Mouse (Mus musculus) midbrain, embryonic 15.5 days (tissue): Measurements from ENCODE around the gene Ppp1ca. TPM values are rescaled to one million over a fixed set of nuclear protein-coding genes. Genes with fewer than 3 reads are reported as not detected.

ENCODE experiments used
- ATAC-seq: fragments of 200-750 bp; cut with Nextera tagmentation; replicated peaks from 2 replicates; pipeline ENCODE4 v1.8.0; 2017; ENCODE audit warnings: moderate TSS enrichment
- H3K27ac ChIP-seq: fragments of 300-500 bp; sonication (generic); 2 replicates; pipeline ENCODE4 v1.5.1; 2015; ENCODE audit warnings: mild to moderate bottlenecking, inconsistent platforms
- H3K27me3 ChIP-seq: fragments of 300-500 bp; sonication (generic); replicated peaks from 2 replicates; pipeline ENCODE4 v1.6.1; 2015; ENCODE audit warnings: inconsistent platforms
- H3K36me3 ChIP-seq: fragments of 300-500 bp; sonication (generic); replicated peaks from 2 replicates; pipeline ENCODE4 v1.6.1; 2015; ENCODE audit warnings: inconsistent platforms
- H3K4me1 ChIP-seq: fragments of 300-500 bp; sonication (generic); 2 replicates; pipeline ENCODE4 v1.6.1; 2015; ENCODE audit warnings: inconsistent platforms
- H3K4me2 ChIP-seq: fragments of 300-500 bp; sonication (generic); 2 replicates; pipeline ENCODE4 v1.6.1; 2015; ENCODE audit warnings: inconsistent platforms, mild to moderate bottlenecking, moderate library complexity
- H3K4me3 ChIP-seq: fragments of 300-500 bp; sonication (generic); 2 replicates; pipeline ENCODE4 v1.5.1; 2015; ENCODE audit warnings: mild to moderate bottlenecking, inconsistent platforms
- H3K9ac ChIP-seq: fragments of 300-500 bp; sonication (generic); 2 replicates; pipeline ENCODE4 v1.6.1; 2015; ENCODE audit warnings: mild to moderate bottlenecking, inconsistent platforms
- H3K9me3 ChIP-seq: fragments of 300-500 bp; sonication (generic); 2 replicates; pipeline ENCODE4 v1.6.1; 2016; ENCODE audit warnings: inconsistent platforms
- WGBS: fragments of 180-500 bp; shearing (Covaris S2); methylation state at CpG from one replicate; pipeline ENCODE4 v1.1.7; 2015; ENCODE audit warnings: mixed read lengths; 5-methylcytosine and 5-hydroxymethylcytosine counted together
- polyA plus RNA-seq: library from polyadenylated mRNA; unstranded; fragments of >200 nt; fragmentation: Nextera tagmentation; extraction: Ambion mirVana; gene quantifications from 2 replicates; pipeline ENCODE4 v1.2.1, GENCODE M21; 2015

Gene Ppp1ca
- polyA plus RNA-seq, 1 experiment from 2014 or later: 537 TPM

DNA sequence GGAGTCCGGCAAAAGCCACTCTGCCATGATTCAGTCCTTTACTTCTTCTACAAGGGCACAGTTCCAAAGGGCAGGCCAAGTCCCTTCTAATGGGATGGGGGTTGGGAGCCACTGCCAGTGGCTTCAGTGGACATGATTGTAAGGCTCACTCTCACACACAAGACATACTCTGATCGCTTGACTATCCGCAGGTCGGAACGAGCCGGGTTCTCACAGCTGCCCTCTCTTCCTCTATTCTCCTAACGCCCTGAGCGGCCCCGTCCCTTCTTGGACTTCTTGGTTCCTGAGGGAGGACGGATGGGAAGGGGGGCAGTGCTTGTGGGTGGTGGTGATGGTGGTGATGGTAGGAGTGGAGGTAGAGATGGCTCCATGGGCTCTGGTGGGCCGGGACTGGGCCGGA lies 35.1 kb upstream of the Ppp1ca start:
- no peak for ATAC-seq
- H3K4me3 ChIP-seq: no peak overlapping the region
- WGBS: 86% methylated on average over 12 of the region's 12 CpGs

GRCm38 (mm10) chr19:4159049-4159448 lies 32.8 kb upstream of the Ppp1ca start:
- Histone ChIP-seq H3K4me2 (no peak overlapping the region), H3K9me3 (no peaks in the 10 kb centered on the region), H3K27ac (no peak overlapping the region), H3K4me1 (peaks cover 19% of the 10 kb centered on the region), H3K9ac (no peak overlapping the region), H3K27me3 (no peaks in the 10 kb centered on the region), H3K36me3 (peaks cover 37% of the 10 kb centered on the region), H3K4me3 (no peak overlapping the region)
- WGBS: 96% methylated on average over 8 of the region's 8 CpGs
- no peak for ATAC-seq

More for the DNA sequence above, 35.1 kb upstream of the Ppp1ca start:
- Histone ChIP-seq H3K4me1 (peaks cover 2% of the 10 kb centered on the region), H3K9ac (no peak overlapping the region), H3K27me3 (no peaks in the 10 kb centered on the region), H3K27ac (no peak overlapping the region), H3K4me2 (no peak overlapping the region), H3K9me3 (no peaks in the 10 kb centered on the region), H3K36me3 (peaks cover 37% of the 10 kb centered on the region)

DNA sequence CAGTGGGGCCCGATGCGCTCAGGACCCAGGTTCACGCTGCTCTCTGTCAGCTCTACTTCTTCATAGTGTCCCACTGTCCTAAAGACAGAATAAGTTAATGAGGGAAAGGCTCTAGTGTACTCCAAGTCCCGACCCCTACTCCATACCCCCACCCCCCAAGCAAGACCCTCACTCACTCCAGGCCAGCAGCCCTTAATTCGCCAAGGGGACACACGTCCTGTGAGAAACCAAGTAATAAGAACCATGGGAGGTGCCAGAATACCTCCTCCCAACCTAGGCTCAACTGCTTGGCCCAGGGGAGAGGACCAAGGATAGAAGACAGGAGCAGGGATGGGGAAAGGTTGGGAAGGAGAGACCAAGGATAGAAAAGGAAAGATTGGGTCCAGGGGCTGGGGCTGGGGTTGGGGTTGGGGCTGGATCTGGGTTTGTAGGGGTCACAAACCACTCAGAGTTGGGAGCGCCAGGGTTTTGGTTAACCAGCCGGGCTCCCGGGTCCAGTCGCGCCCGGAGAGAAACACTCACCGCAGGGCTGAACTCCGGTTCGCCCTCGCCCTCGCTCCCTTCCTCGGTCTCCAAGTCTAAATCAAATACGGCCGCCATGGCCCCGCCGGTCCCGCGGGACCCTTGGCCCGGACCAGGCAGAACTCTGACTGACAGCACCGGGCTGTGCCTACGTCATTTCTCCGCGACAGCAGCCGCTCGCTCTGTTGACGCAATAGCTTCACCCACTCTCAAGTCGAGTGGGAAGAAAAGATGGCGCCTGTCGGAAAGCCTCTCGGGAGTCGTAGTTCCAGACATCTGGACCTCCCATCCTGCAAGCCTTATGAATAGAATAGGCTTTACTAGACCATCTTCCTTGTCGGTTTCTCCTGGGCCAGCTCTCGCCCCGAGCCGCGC lies 29.0 kb upstream of the Ppp1ca start, which contains the start of gene Rps6kb2:
TSS of gene Rps6kb2 (minus strand) at position 709 of the 897 bp plus-strand sequence.
- Histone ChIP-seq H3K9ac (peak within 1 kb of the TSS; percentile 70), H3K27ac (peak within 1 kb of the TSS; percentile 84), H3K4me2 (peak within 1 kb of the TSS; percentile 92), H3K4me3 (peak within 1 kb of the TSS; percentile 66), H3K27me3 (no peaks in the 10 kb centered on the region), H3K9me3 (no peaks in the 10 kb centered on the region), H3K36me3 (peaks cover 18% of the 10 kb centered on the region), H3K4me1 (peaks cover 21% of the 10 kb centered on the region)
- WGBS: 6% methylated on average over 42 of the region's 42 CpGs
- ATAC-seq: peak; percentile 89

GRCm38 (mm10) chr19:4163543-4163887 lies 28.4 kb upstream of the Ppp1ca start:
- H3K9ac ChIP-seq: peak overlapping the region; percentile 70
- peak overlapping the region; percentile 92 for H3K4me2 ChIP-seq
- peaks cover 21% of the 10 kb centered on the region for H3K4me1 ChIP-seq
- H3K4me3 ChIP-seq: peak overlapping the region; percentile 66
- 31% methylated on average over 4 of the region's 4 CpGs for WGBS
- peak; percentile 18 for ATAC-seq
- no peaks in the 10 kb centered on the region for H3K27me3 ChIP-seq
- H3K36me3 ChIP-seq: peaks cover 15% of the 10 kb centered on the region
- H3K27ac ChIP-seq: peak overlapping the region; percentile 84
- H3K9me3 ChIP-seq: no peaks in the 10 kb centered on the region

DNA sequence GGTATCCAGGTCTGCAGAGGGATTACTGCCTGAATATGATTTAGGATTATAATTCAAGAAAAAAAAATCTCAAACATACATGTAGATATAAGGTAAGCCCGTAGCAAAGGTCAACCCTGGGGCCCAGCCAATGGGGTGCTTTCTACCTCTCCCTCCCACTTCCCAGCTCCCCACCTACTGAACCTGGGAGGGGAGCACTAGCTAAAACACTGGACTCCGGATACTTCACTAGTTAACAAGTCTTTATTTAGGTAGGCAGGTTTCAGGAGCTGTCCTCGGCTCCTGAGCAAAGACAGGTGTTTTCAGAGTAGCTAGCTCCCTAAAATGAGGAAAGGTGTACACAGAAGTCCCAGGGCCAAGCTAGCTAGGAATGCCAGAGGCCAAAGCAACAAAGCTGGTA lies 27.8 kb upstream of the Ppp1ca start:
- WGBS: 84% methylated on average over 3 of the region's 3 CpGs

GRCm38 (mm10) chr19:4164721-4165120 lies 27.1 kb upstream of the Ppp1ca start:
- WGBS: 69% methylated on average over 2 of the region's 2 CpGs
- Histone ChIP-seq H3K4me1 (peaks cover 22% of the 10 kb centered on the region), H3K9ac (no peak overlapping the region), H3K36me3 (peaks cover 7% of the 10 kb centered on the region; the same call in 1 of the 2 replicates), H3K27ac (no peak overlapping the region), H3K4me3 (no peak overlapping the region), H3K4me2 (no peak overlapping the region), H3K27me3 (no peaks in the 10 kb centered on the region), H3K9me3 (no peaks in the 10 kb centered on the region)
- ATAC-seq: no peak

More for the DNA sequence above, 27.8 kb upstream of the Ppp1ca start:
- no peak overlapping the region for H3K4me2 ChIP-seq
- 0 out of 2 replicates have a peak overlapping the region, but pooled peaks have one; percentile 84 for H3K27ac ChIP-seq
- no peak for ATAC-seq
- H3K4me1 ChIP-seq: peaks cover 21% of the 10 kb centered on the region
- no peaks in the 10 kb centered on the region for H3K9me3 ChIP-seq
- no peak overlapping the region for H3K4me3 ChIP-seq
- peaks cover 9% of the 10 kb centered on the region for H3K36me3 ChIP-seq
- H3K27me3 ChIP-seq: no peaks in the 10 kb centered on the region
- no peak overlapping the region for H3K9ac ChIP-seq

DNA sequence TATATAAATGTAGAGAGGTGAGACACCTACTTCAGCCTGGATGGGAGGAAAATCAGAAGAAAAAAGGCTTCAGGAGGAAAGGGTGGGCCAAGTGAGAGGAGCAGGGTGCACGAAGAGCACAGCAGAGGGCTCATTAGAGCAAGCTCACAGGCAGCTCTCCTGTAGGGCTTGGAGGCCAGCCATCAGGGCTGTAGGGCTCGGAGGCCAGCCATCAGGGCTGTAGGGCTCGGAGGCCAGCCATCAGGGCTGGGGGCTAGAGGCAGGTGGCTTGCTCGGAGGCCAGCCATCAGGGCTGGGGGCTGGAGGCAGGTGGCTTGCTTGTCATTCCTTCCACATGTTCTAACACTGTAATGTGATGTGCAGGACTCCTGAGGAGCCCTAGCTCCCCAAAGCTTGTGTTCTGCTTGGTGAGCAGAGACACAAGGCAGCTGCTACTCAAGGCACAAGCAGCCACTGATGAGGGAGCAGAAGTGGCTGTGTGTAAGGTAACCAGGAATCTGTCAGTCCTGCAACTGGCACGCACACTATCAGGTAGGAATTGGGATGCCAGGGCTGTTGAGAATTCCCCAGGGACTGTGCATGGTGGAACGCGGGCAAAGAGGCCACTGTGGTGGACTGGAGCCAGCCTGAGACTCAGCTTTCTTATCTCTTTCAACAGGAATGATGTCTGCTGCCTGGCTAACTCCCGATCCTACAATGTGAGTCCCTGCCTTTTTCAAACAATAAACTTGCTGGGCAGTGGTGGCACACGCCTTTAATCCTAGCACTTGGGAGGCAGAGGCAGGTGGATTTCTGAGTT lies 25.0 kb upstream of the Ppp1ca start:
- Histone ChIP-seq H3K27me3 (no peaks in the 10 kb centered on the region), H3K36me3 (no peaks in the 10 kb centered on the region), H3K4me3 (no peak overlapping the region), H3K27ac (no peak overlapping the region), H3K4me2 (no peak overlapping the region), H3K9ac (no peak overlapping the region), H3K9me3 (no peaks in the 10 kb centered on the region), H3K4me1 (peaks cover 26% of the 10 kb centered on the region)
- ATAC-seq: no peak
- WGBS: 75% methylated on average over 9 of the region's 9 CpGs

GRCm38 (mm10) chr19:4169378-4169784 lies 22.5 kb upstream of the Ppp1ca start:
- Histone ChIP-seq H3K4me1 (peaks cover 8% of the 10 kb centered on the region), H3K4me2 (peak overlapping the region; percentile 77), H3K9me3 (no peaks in the 10 kb centered on the region), H3K27me3 (no peaks in the 10 kb centered on the region), H3K9ac (peak overlapping the region; percentile 70), H3K36me3 (no peaks in the 10 kb centered on the region), H3K27ac (peak overlapping the region; percentile 92), H3K4me3 (peak overlapping the region; percentile 45)
- ATAC-seq: peak; percentile 94
- WGBS: under 1% methylated on average over 43 of the region's 43 CpGs

GRCm38 (mm10) chr19:4169810-4170209 lies 22.1 kb upstream of the Ppp1ca start:
- peak overlapping the region; percentile 70 for H3K9ac ChIP-seq
- WGBS: 3% methylated on average over 27 of the region's 27 CpGs
- H3K36me3 ChIP-seq: no peaks in the 10 kb centered on the region
- H3K27ac ChIP-seq: peak overlapping the region; percentile 92
- no peaks in the 10 kb centered on the region for H3K27me3 ChIP-seq
- peaks cover 8% of the 10 kb centered on the region for H3K4me1 ChIP-seq
- peak overlapping the region; percentile 77 for H3K4me2 ChIP-seq
- H3K4me3 ChIP-seq: peak overlapping the region; percentile 45
- H3K9me3 ChIP-seq: no peaks in the 10 kb centered on the region
- ATAC-seq: peak; percentile 63

GRCm38 (mm10) chr19:4170723-4171392 lies 21.0 kb upstream of the Ppp1ca start:
- 88% methylated on average over 10 of the region's 10 CpGs for WGBS
- H3K9me3 ChIP-seq: no peaks in the 10 kb centered on the region
- no peak overlapping the region for H3K27ac ChIP-seq

GRCm38 (mm10) chr19:4171393-4172290 lies 20.2 kb upstream of the Ppp1ca start:
- WGBS: 77% methylated on average over 13 of the region's 13 CpGs

More at GRCm38 (mm10) chr19:4170723-4171392, 21.0 kb upstream of the Ppp1ca start:
- Histone ChIP-seq H3K9ac (no peak overlapping the region), H3K36me3 (no peaks in the 10 kb centered on the region), H3K4me2 (no peak overlapping the region), H3K4me1 (peaks cover 17% of the 10 kb centered on the region), H3K4me3 (no peak overlapping the region), H3K27me3 (no peaks in the 10 kb centered on the region)
- no peak for ATAC-seq

More at GRCm38 (mm10) chr19:4171393-4172290, 20.2 kb upstream of the Ppp1ca start:
- H3K9me3 ChIP-seq: no peaks in the 10 kb centered on the region
- no peak for ATAC-seq
- no peaks in the 10 kb centered on the region for H3K36me3 ChIP-seq
- H3K4me2 ChIP-seq: no peak overlapping the region
- H3K27ac ChIP-seq: no peak overlapping the region
- no peaks in the 10 kb centered on the region for H3K27me3 ChIP-seq
- no peak overlapping the region for H3K4me3 ChIP-seq
- no peak overlapping the region for H3K9ac ChIP-seq
- H3K4me1 ChIP-seq: peaks cover 17% of the 10 kb centered on the region
